Mouse (Mus musculus): Measurements from ENCODE around the gene Pxmp2. TPM values are rescaled to one million over a fixed set of nuclear protein-coding genes. Genes with fewer than 3 reads are reported as not detected.

Gene Pxmp2
- total RNA-seq (2023): under 1 TPM in 1 of 2 experiments, not detected in 1; 0.81 TPM

DNA sequence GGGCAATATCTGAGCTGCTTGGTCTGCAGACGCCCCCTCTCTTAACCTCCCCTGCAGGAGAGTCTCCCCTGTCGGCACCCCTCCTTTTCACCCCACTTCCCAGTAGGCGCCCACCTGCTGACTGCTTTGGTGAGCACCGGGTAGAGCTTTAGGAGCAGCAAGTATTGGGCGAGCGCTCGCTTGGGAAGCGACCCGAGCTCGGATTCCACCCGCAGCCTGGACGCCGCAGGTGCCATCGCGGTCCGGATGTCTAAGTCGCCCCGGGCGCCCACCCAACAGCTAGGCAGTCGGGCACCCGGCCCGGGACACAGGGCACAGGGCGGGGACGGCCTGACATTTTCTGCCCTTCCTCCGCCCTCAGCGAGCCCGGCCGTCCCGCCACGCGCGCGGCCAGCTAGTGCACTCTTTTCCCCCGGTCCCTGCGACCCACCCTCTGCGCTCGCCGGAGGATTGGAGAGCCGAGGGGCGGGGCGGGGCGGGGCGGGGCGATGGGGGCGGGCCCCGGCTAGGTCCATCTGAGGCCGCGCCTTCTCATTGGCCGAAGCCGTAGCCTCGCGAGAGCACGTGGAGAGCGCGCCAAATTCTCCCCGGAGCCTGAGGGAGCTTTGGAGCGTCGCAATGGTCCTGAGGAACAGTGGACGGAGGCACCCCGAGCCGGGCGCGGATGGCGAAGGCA is at the start of gene Pxmp2, which contains the start of gene Pole:
Gene Pxmp2, minus strand, starts transcription at position 417 of the 676 bp plus-strand sequence.
Gene Pole, plus strand, starts transcription at position 537 of the 676 bp plus-strand sequence.

DNA sequence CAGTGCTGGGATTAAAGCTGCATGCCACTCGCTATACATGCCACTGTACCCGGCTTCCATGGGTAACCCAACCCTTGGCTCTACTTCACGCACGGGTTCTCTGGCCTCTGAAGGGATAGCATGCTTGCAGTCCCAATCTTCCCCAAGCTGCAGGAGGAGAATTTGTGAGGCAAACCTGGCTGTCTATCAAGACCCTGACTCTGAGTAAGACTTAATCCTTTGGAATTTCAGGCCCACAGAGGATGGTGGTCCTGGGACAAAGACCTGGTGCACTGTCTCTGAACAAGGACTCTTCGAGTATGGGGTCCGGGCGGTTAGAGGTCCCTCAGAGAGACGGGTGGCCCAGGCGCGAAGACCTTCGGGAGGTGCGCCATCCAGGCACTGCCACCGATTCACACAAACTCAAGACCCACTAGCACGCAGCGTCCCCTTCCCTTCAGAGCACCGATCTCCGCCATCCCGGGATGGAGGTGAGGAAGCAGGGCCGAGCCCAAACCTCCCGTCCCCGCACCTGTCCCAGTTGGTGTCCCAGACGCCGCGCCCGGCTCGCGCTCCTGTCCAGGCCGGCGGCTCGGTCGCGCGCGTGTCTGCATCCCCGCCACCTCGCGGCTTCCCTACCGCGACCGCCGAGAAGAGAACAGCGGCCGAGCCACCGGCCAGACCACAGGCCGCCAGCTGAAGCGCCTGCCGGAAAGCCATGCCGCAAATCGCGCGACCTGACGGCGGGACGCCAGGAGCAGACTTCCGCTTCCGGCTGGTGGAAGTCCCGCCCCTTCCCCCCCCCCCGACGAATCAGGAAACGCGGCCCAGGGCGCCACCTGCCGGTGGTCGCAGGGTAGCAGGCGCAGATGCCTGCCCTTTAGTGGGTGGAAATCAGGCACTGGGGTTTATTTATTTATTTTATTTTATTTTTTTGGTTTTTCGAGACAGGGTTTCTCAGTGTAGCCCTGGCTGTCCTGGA is 16.6 kb downstream of the Pxmp2 start, which contains the start of gene Pgam5:
Gene Pgam5, minus strand, starts transcription at position 773 of the 961 bp plus-strand sequence.

DNA sequence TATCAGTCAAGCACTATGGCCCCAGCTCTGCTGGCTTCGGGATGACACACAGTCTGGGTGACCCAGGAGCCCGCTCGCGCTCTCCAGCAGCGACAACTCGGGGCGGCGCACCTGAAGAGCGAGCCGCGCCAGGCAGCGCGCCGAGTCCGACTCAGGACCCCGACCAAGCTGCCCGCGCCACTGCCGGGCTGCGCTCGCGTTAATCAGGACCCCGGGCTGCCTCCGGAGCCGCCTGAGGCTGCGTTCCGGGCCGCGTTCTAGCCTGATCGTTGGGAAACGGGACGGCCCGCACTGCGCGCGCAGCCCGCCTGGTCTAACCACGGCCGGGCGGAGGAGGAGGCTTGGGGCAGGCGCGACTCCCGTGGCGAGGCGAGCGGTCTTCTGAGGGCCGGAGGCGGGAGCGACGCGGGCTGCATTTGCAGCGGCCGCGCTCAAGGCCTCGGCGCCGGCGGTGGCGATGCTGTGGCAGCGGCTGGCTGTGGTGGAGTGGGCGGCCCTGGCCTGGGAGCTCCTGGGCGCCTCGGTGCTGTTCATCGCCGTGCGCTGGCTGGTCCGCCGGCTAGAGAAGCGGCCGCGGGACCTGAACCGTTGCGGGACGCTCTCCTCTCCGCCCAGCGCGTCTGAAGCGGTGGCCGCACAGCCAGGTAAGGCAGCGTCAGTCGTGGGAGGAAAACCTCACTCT is 55.1 kb downstream of the Pxmp2 start, which contains the start of gene Ankle2:
Gene Ankle2, plus strand, starts transcription at position 225 of the 682 bp plus-strand sequence.

Other genes starting within 250 kb of the Pxmp2 start
- 1 to 10 TPM; 6.2 to 8.8 TPM for gene Gm17655, start 213.7 kb downstream of the Pxmp2 start, total RNA-seq (2023)
- under 1 TPM; 0.13 to 0.15 TPM for gene Gm35315, start 191.8 kb downstream of the Pxmp2 start, total RNA-seq (2023)
- not detected for gene Plcxd1, start 186.2 kb downstream of the Pxmp2 start, total RNA-seq (2023)
- gene Gtpbp6, start 178.0 kb downstream of the Pxmp2 start, total RNA-seq (2023): 10 to 100 TPM; 74.3 to 98.1 TPM
- gene Zfp605, start 176.1 kb downstream of the Pxmp2 start, total RNA-seq (2023): 1 to 10 TPM; 3.7 to 4.8 TPM
- gene Chfr, start 150.3 kb downstream of the Pxmp2 start, total RNA-seq (2023): 10 to 100 TPM; 78.7 to 86.6 TPM
- 10 to 100 TPM; 28.4 to 29.5 TPM for gene Golga3, start 109.5 kb downstream of the Pxmp2 start, total RNA-seq (2023)
- 10 to 100 TPM; 81.2 to 94.6 TPM for gene Ankle2, start 55.2 kb downstream of the Pxmp2 start, total RNA-seq (2023)
- gene Pgam5, start 16.3 kb downstream of the Pxmp2 start, total RNA-seq (2023): 10 to 100 TPM; 18.4 to 22.0 TPM
- 1 to 10 TPM in 1 of 2 experiments, under 1 TPM in 1; 0.84 to 1.1 TPM for gene Pole, start 120 bp upstream of the Pxmp2 start, total RNA-seq (2023)
- gene P2rx2, start 57.0 kb upstream of the Pxmp2 start, total RNA-seq (2023): not detected
- gene Lrcol1, start 58.5 kb upstream of the Pxmp2 start, total RNA-seq (2023): not detected
- gene Fbrsl1, start 162.3 kb upstream of the Pxmp2 start, total RNA-seq (2023): 100 to 1,000 TPM in 1 of 2 experiments, 10 to 100 TPM in 1; 97.6 to 110 TPM

Data from monocyte, adult 59 days (primary cell).